Mouse (Mus musculus): ENCODE results near the gene Radil.

DNA sequence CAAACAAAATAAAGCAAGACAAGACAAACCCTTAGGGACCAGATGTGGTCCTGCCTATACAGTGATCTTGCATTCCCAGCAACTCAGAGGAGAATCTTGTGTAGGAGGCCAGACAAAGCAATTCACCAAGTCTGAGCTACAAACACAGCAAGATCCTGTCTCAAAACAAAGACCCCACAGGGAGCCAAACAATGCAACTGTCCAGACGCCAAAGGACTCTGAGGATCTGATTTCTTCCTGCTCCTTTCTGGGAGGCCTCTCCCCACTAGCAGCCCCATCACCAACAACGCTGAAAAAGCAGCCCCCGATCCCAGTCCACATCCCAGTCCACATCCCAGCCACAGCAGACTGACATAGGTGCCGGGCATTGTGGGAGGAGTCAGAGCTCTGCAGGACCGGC, 4.6 kb downstream of the Radil start:
- TF ChIP-seq POLR2A (IDR thresholded peaks at IDR 0.05; ENCODE audit: borderline replicate concordance, control insufficient read depth, low read depth, low read length): no peak
- no peak for TF ChIP-seq CTCF (IDR thresholded peaks at IDR 0.05; ENCODE audit: control insufficient read depth, insufficient read depth, low read length)
